Mouse (Mus musculus): Measurements from ENCODE around the gene Pdp2.

The Pdp2 gene

GRCm38 (mm10) chr8:104597656-104598055, 6.4 kb downstream of the Pdp2 start:
- DNase-seq (ENCODE audit: low spot score in 2 of 2), result no peak

GRCm38 (mm10) chr8:104598496-104598895, 7.2 kb downstream of the Pdp2 start:
- no peak for DNase-seq (ENCODE audit: low spot score in 2 of 2)

GRCm38 (mm10) chr8:104601386-104601785, 10.1 kb downstream of the Pdp2 start:
- DNase-seq (ENCODE audit: low spot score in 2 of 2), result no peak

GRCm38 (mm10) chr8:104601941-104602371, 10.7 kb downstream of the Pdp2 start:
- DNase-seq (ENCODE audit: low spot score in 2 of 2), result no peak

GRCm38 (mm10) chr8:104602468-104603244, 11.4 kb downstream of the Pdp2 start:
- DNase-seq (ENCODE audit: low spot score in 2 of 2), result peak; percentile 78 to 85

- DNase-seq (ENCODE audit: low spot score in 2 of 2), result no peak
Observed at GRCm38 (mm10) chr8:104603245-104603593, 12.0 kb downstream of the Pdp2 start.

GRCm38 (mm10) chr8:104606329-104606728, 15.1 kb downstream of the Pdp2 start:
- DNase-seq (ENCODE audit: low spot score in 2 of 2), result no peak

- DNase-seq (ENCODE audit: low spot score in 2 of 2), result no peak
Observed at GRCm38 (mm10) chr8:104607944-104608343, 16.7 kb downstream of the Pdp2 start.

- DNase-seq (ENCODE audit: low spot score in 2 of 2), result no peak
Observed at GRCm38 (mm10) chr8:104609222-104609621, 18.0 kb downstream of the Pdp2 start.

GRCm38 (mm10) chr8:104610185-104610766, 19.0 kb downstream of the Pdp2 start:
- no peak for DNase-seq (ENCODE audit: low spot score in 2 of 2)

GRCm38 (mm10) chr8:104611613-104612012, 20.4 kb downstream of the Pdp2 start:
- DNase-seq (ENCODE audit: low spot score in 2 of 2), result no peak

GRCm38 (mm10) chr8:104613119-104613518, 21.9 kb downstream of the Pdp2 start:
- no peak for DNase-seq (ENCODE audit: low spot score in 2 of 2)

GRCm38 (mm10) chr8:104620765-104621164, 29.5 kb downstream of the Pdp2 start:
- DNase-seq (ENCODE audit: low spot score in 2 of 2), result no peak

GRCm38 (mm10) chr8:104624161-104624560, 32.9 kb downstream of the Pdp2 start, which contains the start of gene Cdh16:
Gene Cdh16 (minus strand): TSS chr8:104624396.
- DNase-seq (ENCODE audit: low spot score in 2 of 2), result no peak

- DNase-seq (ENCODE audit: low spot score in 2 of 2), result peak in 1 of 2 experiments; percentile 33
Observed at GRCm38 (mm10) chr8:104627065-104627740, 36.0 kb downstream of the Pdp2 start.

- peak; percentile 15 to 57 for DNase-seq (ENCODE audit: low spot score in 2 of 2)
Observed at GRCm38 (mm10) chr8:104628402-104628801, 37.2 kb downstream of the Pdp2 start.

GRCm38 (mm10) chr8:104629306-104630110, 38.3 kb downstream of the Pdp2 start:
- peak; percentile 24 to 55 for DNase-seq (ENCODE audit: low spot score in 2 of 2)

GRCm38 (mm10) chr8:104630111-104630479, 38.8 kb downstream of the Pdp2 start:
- no peak for DNase-seq (ENCODE audit: low spot score in 2 of 2)

- DNase-seq (ENCODE audit: low spot score in 2 of 2), result peak; percentile 21 to 60
Observed at GRCm38 (mm10) chr8:104630574-104630973, 39.3 kb downstream of the Pdp2 start.

- DNase-seq (ENCODE audit: low spot score in 2 of 2), result peak; percentile 45 to 72
Observed at GRCm38 (mm10) chr8:104630981-104631663, 39.9 kb downstream of the Pdp2 start, which contains the start of gene Rrad. Gene Rrad (minus strand): TSS chr8:104631327.

GRCm38 (mm10) chr8:104631975-104632374, 40.7 kb downstream of the Pdp2 start:
- DNase-seq (ENCODE audit: low spot score in 2 of 2), result peak in 1 of 2 experiments; percentile 15
